Mouse (Mus musculus): ENCODE data around the gene Vamp5. TPM values are rescaled to one million over a fixed set of nuclear protein-coding genes. Genes with fewer than 3 reads are reported as not detected.

Vamp5 gene
- polyA plus RNA-seq, 1 experiment from 2014 or later: 21.1 TPM

GRCm38 (mm10) chr6:72348411-72348810, 31.9 kb downstream of the Vamp5 start:
- H3K4me3 ChIP-seq: peak overlapping the region; percentile 85
- 83% methylated on average over 10 of the region's 10 CpGs for WGBS
- no peaks in the 10 kb centered on the region for H3K9me3 ChIP-seq
- H3K27me3 ChIP-seq: no peaks in the 10 kb centered on the region
- no peak for ATAC-seq (ENCODE audit: low FRiP score, low read depth)
- H3K27ac ChIP-seq: no peak overlapping the region
- peaks cover 61% of the 10 kb centered on the region for H3K4me1 ChIP-seq
- H3K4me2 ChIP-seq (replicated peaks): peak overlapping the region; percentile 88
- H3K36me3 ChIP-seq: peaks cover 25% of the 10 kb centered on the region
- peak overlapping the region; percentile 91 for H3K9ac ChIP-seq

GRCm38 (mm10) chr6:72347166-72347941, 32.9 kb downstream of the Vamp5 start, which contains the start of gene 0610030E20Rik:
Gene 0610030E20Rik, plus strand, starts transcription at chr6:72347317.
- H3K27me3 ChIP-seq: no peaks in the 10 kb centered on the region
- H3K9ac ChIP-seq: peak within 1 kb of the TSS; percentile 91
- H3K27ac ChIP-seq: peak within 1 kb of the TSS; percentile 89
- H3K4me1 ChIP-seq: peaks cover 50% of the 10 kb centered on the region
- H3K9me3 ChIP-seq: no peaks in the 10 kb centered on the region
- peak; percentile 74 for ATAC-seq (ENCODE audit: low FRiP score, low read depth)
- H3K4me3 ChIP-seq: peak within 1 kb of the TSS; percentile 85
- H3K36me3 ChIP-seq: peaks cover 27% of the 10 kb centered on the region
- under 1% methylated on average over 60 of the region's 72 CpGs for WGBS
- peak within 1 kb of the TSS; percentile 88 for H3K4me2 ChIP-seq (replicated peaks)

- peaks cover 41% of the 10 kb centered on the region for H3K4me1 ChIP-seq
- H3K9me3 ChIP-seq: no peaks in the 10 kb centered on the region
- H3K27me3 ChIP-seq: no peaks in the 10 kb centered on the region
- WGBS: 88% methylated on average over 4 of the region's 4 CpGs
- no peak overlapping the region for H3K9ac ChIP-seq
- ATAC-seq (ENCODE audit: low FRiP score, low read depth): no peak
- H3K36me3 ChIP-seq: peaks cover 32% of the 10 kb centered on the region
- no peak overlapping the region for H3K27ac ChIP-seq
- 0 out of 2 replicates have a peak overlapping the region, but pooled peaks have one; percentile 1 for H3K4me2 ChIP-seq (replicated peaks)
- no peak overlapping the region for H3K4me3 ChIP-seq
Measured at GRCm38 (mm10) chr6:72346261-72346660, 34.0 kb downstream of the Vamp5 start.

- Histone ChIP-seq H3K36me3 (peaks cover 36% of the 10 kb centered on the region), H3K27me3 (no peaks in the 10 kb centered on the region), H3K9me3 (no peaks in the 10 kb centered on the region), H3K4me3 (peak overlapping the region; percentile 90), H3K9ac (peak overlapping the region; percentile 92; the same call in 1 of the 2 replicates), H3K4me2 (replicated peaks) (peak overlapping the region; percentile 91), H3K4me1 (peaks cover 40% of the 10 kb centered on the region), H3K27ac (no peak overlapping the region)
- 46% methylated on average over 6 of the region's 6 CpGs for WGBS
- no peak for ATAC-seq (ENCODE audit: low FRiP score, low read depth)
Measured at GRCm38 (mm10) chr6:72345633-72346032, 34.6 kb downstream of the Vamp5 start.

- peak within 1 kb of the TSS; percentile 92 for H3K9ac ChIP-seq
- peaks cover 31% of the 10 kb centered on the region for H3K36me3 ChIP-seq
- peak within 1 kb of the TSS; percentile 90 for H3K4me3 ChIP-seq
- ATAC-seq (ENCODE audit: low FRiP score, low read depth): peak; percentile 85
- H3K9me3 ChIP-seq: no peaks in the 10 kb centered on the region
- peak within 1 kb of the TSS; percentile 44; the same call in 1 of the 2 replicates for H3K27ac ChIP-seq
- H3K27me3 ChIP-seq: no peaks in the 10 kb centered on the region
- under 1% methylated on average over 30 of the region's 30 CpGs for WGBS
- peaks cover 40% of the 10 kb centered on the region for H3K4me1 ChIP-seq
- H3K4me2 ChIP-seq (replicated peaks): peak within 1 kb of the TSS; percentile 91
Measured at GRCm38 (mm10) chr6:72345074-72345567, 35.1 kb downstream of the Vamp5 start, which contains the start of gene Usp39. Gene Usp39, minus strand, starts transcription at chr6:72345184.

- WGBS: under 1% methylated on average over 42 of the region's 42 CpGs
- peaks cover 40% of the 10 kb centered on the region for H3K4me1 ChIP-seq
- H3K36me3 ChIP-seq: peaks cover 30% of the 10 kb centered on the region
- H3K4me2 ChIP-seq (replicated peaks): peak overlapping the region; percentile 91
- peak; percentile 20; the same call in 1 of the 2 replicates for ATAC-seq (ENCODE audit: low FRiP score, low read depth)
- H3K9me3 ChIP-seq: no peaks in the 10 kb centered on the region
- peak overlapping the region; percentile 44; the same call in 1 of the 2 replicates for H3K27ac ChIP-seq
- H3K27me3 ChIP-seq: no peaks in the 10 kb centered on the region
- H3K4me3 ChIP-seq: peak overlapping the region; percentile 90
- peak overlapping the region; percentile 92 for H3K9ac ChIP-seq
Measured at GRCm38 (mm10) chr6:72344396-72345073, 35.7 kb downstream of the Vamp5 start.

GRCm38 (mm10) chr6:72340481-72340880, 39.8 kb downstream of the Vamp5 start:
- H3K4me3 ChIP-seq: no peak overlapping the region
- no peak overlapping the region for H3K4me2 ChIP-seq (replicated peaks)
- H3K9ac ChIP-seq: no peak overlapping the region
- no peak overlapping the region; the same call in 1 of the 2 replicates for H3K27ac ChIP-seq
- ATAC-seq (ENCODE audit: low FRiP score, low read depth): no peak
- WGBS: 71% methylated on average over 2 of the region's 2 CpGs
- no peaks in the 10 kb centered on the region for H3K9me3 ChIP-seq
- H3K27me3 ChIP-seq: no peaks in the 10 kb centered on the region
- peaks cover 59% of the 10 kb centered on the region for H3K36me3 ChIP-seq
- H3K4me1 ChIP-seq: peaks cover 14% of the 10 kb centered on the region

- Histone ChIP-seq H3K36me3 (peaks cover 96% of the 10 kb centered on the region), H3K4me2 (replicated peaks) (no peak overlapping the region), H3K9me3 (no peaks in the 10 kb centered on the region), H3K4me1 (no peaks in the 10 kb centered on the region), H3K27me3 (no peaks in the 10 kb centered on the region), H3K27ac (no peak overlapping the region), H3K4me3 (no peak overlapping the region), H3K9ac (no peak overlapping the region)
- 85% methylated on average over 5 of the region's 5 CpGs for WGBS
- no peak for ATAC-seq (ENCODE audit: low FRiP score, low read depth)
Measured at GRCm38 (mm10) chr6:72333111-72333510, 47.2 kb downstream of the Vamp5 start.

- no peak overlapping the region for H3K4me3 ChIP-seq
- 93% methylated on average over 4 of the region's 4 CpGs for WGBS
Measured at GRCm38 (mm10) chr6:72330133-72330532, 50.1 kb downstream of the Vamp5 start.

GRCm38 (mm10) chr6:72329019-72329418, 51.2 kb downstream of the Vamp5 start:
- H3K27me3 ChIP-seq: no peaks in the 10 kb centered on the region
- H3K9me3 ChIP-seq: no peaks in the 10 kb centered on the region
- no peak overlapping the region for H3K4me2 ChIP-seq (replicated peaks)
- no peak for ATAC-seq (ENCODE audit: low FRiP score, low read depth)
- H3K9ac ChIP-seq: no peak overlapping the region
- H3K4me1 ChIP-seq: no peaks in the 10 kb centered on the region
- H3K4me3 ChIP-seq: no peak overlapping the region
- H3K36me3 ChIP-seq: peaks cover 95% of the 10 kb centered on the region
- no peak overlapping the region for H3K27ac ChIP-seq
- WGBS: 91% methylated on average over 5 of the region's 5 CpGs

More at GRCm38 (mm10) chr6:72330133-72330532, 50.1 kb downstream of the Vamp5 start:
- no peak for ATAC-seq (ENCODE audit: low FRiP score, low read depth)
- Histone ChIP-seq H3K27me3 (no peaks in the 10 kb centered on the region), H3K9ac (no peak overlapping the region), H3K4me1 (no peaks in the 10 kb centered on the region), H3K9me3 (no peaks in the 10 kb centered on the region), H3K27ac (no peak overlapping the region), H3K36me3 (peaks cover 93% of the 10 kb centered on the region), H3K4me2 (replicated peaks) (no peak overlapping the region)

- H3K9me3 ChIP-seq: no peaks in the 10 kb centered on the region
- no peaks in the 10 kb centered on the region for H3K27me3 ChIP-seq
- H3K4me1 ChIP-seq: no peaks in the 10 kb centered on the region
- H3K4me2 ChIP-seq (replicated peaks): no peak overlapping the region
- peaks cover 95% of the 10 kb centered on the region for H3K36me3 ChIP-seq
- 67% methylated on average over 6 of the region's 6 CpGs for WGBS
- H3K4me3 ChIP-seq: no peak overlapping the region
- ATAC-seq (ENCODE audit: low FRiP score, low read depth): no peak
- H3K9ac ChIP-seq: no peak overlapping the region
- no peak overlapping the region for H3K27ac ChIP-seq
Measured at GRCm38 (mm10) chr6:72326274-72326673, 54.0 kb downstream of the Vamp5 start.

Measured in limb, embryonic 13.5 days (tissue).